Mouse (Mus musculus) E14TG2a.4 (cell line): ENCODE measurements around the gene Fn1.

Experiments
- CTCF ChIP-seq: conservative IDR thresholded peaks from 2 replicates; pipeline ENCODE4 v1.5.1; 2014; ENCODE audit warnings: low read length
- NANOG ChIP-seq: IDR thresholded peaks from 2 replicates; pipeline ENCODE4 v1.6.1; 2014; ENCODE audit warnings: borderline replicate concordance, low read length, mixed read lengths
- POU5F1 ChIP-seq: IDR thresholded peaks from 2 replicates; pipeline ENCODE4 v1.6.1; 2014; ENCODE audit warnings: low read length, borderline replicate concordance

GRCm38 (mm10) chr1:71645999-71646398, 7.0 kb downstream of the Fn1 start:
- TF ChIP-seq CTCF (no peak), POU5F1 (no peak), NANOG (peak; percentile 78)
